Mouse (Mus musculus): ENCODE measurements at regions not wholly inside any gene's neighbourhood (a gene's known extent, or its start where the extent isn't known, plus 50 kb on each side); places are given as distances from the start of the nearest gene placed in this dataset.

- TF ChIP-seq GATA1 (IDR thresholded peaks at IDR 0.05; ENCODE audit: borderline replicate concordance, low read length) (no peak), FLI1 (IDR thresholded peaks at IDR 0.05; ENCODE audit: low read length) (no peak)
These were observed 128.0 kb upstream of the Klf14 start for GRCm38 (mm10) chr6:31086798-31087360.

Measured in megakaryocyte, embryonic 14.5 days (primary cell).